Mouse (Mus musculus) intestine, embryonic 14.5 days (tissue): ENCODE data around the gene Eme2. TPM values are rescaled to one million over a fixed set of nuclear protein-coding genes. Genes with fewer than 3 reads are reported as not detected.

Source experiments
- ATAC-seq: fragments of 200-750 bp; cut with Nextera tagmentation; replicated peaks from 2 replicates; pipeline ENCODE4 v1.8.0; 2017; ENCODE audit warnings: low read depth, moderate number of reproducible peaks, moderate TSS enrichment, moderate library complexity; ENCODE audit not compliant: low FRiP score, low TSS enrichment
- DNase-seq: peaks from one replicate; pipeline ENCODE4 v3.0.0-alpha.2; 2018; ENCODE audit warnings: low spot score
- H3K27ac ChIP-seq: fragments of 300-500 bp; sonication (generic); 2 replicates; pipeline ENCODE4 v1.5.1; 2014; ENCODE audit warnings: low read depth, mild to moderate bottlenecking, control low read depth
- H3K27me3 ChIP-seq: fragments of 300-500 bp; sonication (generic); replicated peaks from 2 replicates; pipeline ENCODE4 v1.6.1; 2014; ENCODE audit warnings: low read length, control low read depth; ENCODE audit not compliant: control insufficient read depth, insufficient read depth
- H3K36me3 ChIP-seq: fragments of 300-500 bp; sonication (generic); 2 replicates; pipeline ENCODE4 v1.6.1; 2014; ENCODE audit warnings: low read length, control low read depth; ENCODE audit not compliant: control insufficient read depth, insufficient read depth
- H3K4me1 ChIP-seq: fragments of 300-500 bp; sonication (generic); replicated peaks from 2 replicates; pipeline ENCODE4 v1.6.1; 2014; ENCODE audit warnings: low read length, control low read depth, mixed read lengths; ENCODE audit not compliant: control insufficient read depth, insufficient read depth
- H3K4me2 ChIP-seq: fragments of 300-500 bp; sonication (generic); 2 replicates; pipeline ENCODE4 v1.6.1; 2014; ENCODE audit warnings: low read length
- H3K4me3 ChIP-seq: fragments of 300-500 bp; sonication (generic); 2 replicates; pipeline ENCODE4 v1.5.1; 2014; ENCODE audit warnings: low read depth, low read length, control low read depth, mixed read lengths
- H3K9ac ChIP-seq: fragments of 300-500 bp; sonication (generic); 2 replicates; pipeline ENCODE4 v1.6.1; 2014; ENCODE audit warnings: mild to moderate bottlenecking, low read length
- H3K9me3 ChIP-seq: fragments of 300-500 bp; sonication (generic); 2 replicates; pipeline ENCODE4 v1.6.1; 2016; ENCODE audit warnings: low read length, control low read depth; ENCODE audit not compliant: control insufficient read depth
- WGBS: fragments of 180-500 bp; shearing (Covaris S2); extraction: QIAGEN DNeasy Blood & Tissue Kit; methylation state at CpG from one replicate; pipeline ENCODE4 v1.1.7; 2014; 5-methylcytosine and 5-hydroxymethylcytosine counted together
- polyA plus RNA-seq: library from polyadenylated mRNA; unstranded; fragments of >200 nt; fragmentation: Nextera tagmentation; extraction: Ambion mirVana; gene quantifications from 2 replicates; pipeline ENCODE4 v1.2.1, GENCODE M21; 2014

Gene Eme2
- polyA plus RNA-seq, 1 experiment from 2014 or later = 24.1 TPM

- Histone ChIP-seq H3K4me2 (peak overlapping the region; percentile 83), H3K36me3 (peaks cover 67% of the 10 kb centered on the region), H3K4me3 (peak overlapping the region; percentile 97), H3K9me3 (no peaks in the 10 kb centered on the region), H3K9ac (peak overlapping the region; percentile 85), H3K4me1 (peaks cover 27% of the 10 kb centered on the region), H3K27me3 (no peaks in the 10 kb centered on the region), H3K27ac (peak overlapping the region; percentile 69; the same call in 1 of the 2 replicates)
- ATAC-seq = no peak
- WGBS = 11% methylated on average over 31 of the region's 31 CpGs
- no peak for DNase-seq
Observed at GRCm38 (mm10) chr17:24894061-24894994, 559 bp downstream of the Eme2 start.

DNA sequence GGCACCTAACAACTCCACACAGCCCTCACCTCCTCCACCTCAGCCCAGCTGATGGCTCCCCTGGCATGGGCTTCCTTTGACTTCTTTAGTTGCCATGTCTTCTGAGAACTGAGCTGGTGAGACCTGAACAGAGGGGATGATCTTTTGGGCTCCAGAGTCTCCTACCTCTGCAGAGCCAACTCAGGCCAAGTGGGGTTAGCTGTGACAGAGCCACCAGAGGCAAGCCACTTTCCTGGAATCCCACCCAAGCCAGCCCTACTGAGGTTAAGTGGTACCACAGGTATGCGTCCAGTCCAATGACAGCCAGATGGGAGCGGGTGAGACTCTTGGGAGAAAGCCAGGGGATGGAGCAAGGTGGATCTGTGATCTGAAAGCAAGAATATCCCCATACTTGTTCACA lies 1.6 kb downstream of the Eme2 start:
- H3K4me3 ChIP-seq = no peak overlapping the region

GRCm38 (mm10) chr17:24892785-24893184 lies 2.1 kb downstream of the Eme2 start:
- no peak for DNase-seq
- no peaks in the 10 kb centered on the region for H3K27me3 ChIP-seq
- H3K4me1 ChIP-seq = peaks cover 29% of the 10 kb centered on the region
- WGBS = 91% methylated on average over 12 of the region's 12 CpGs
- H3K27ac ChIP-seq = no peak overlapping the region
- peaks cover 57% of the 10 kb centered on the region for H3K36me3 ChIP-seq
- no peak overlapping the region for H3K9ac ChIP-seq
- no peak overlapping the region for H3K4me3 ChIP-seq
- no peak overlapping the region for H3K4me2 ChIP-seq
- H3K9me3 ChIP-seq = no peaks in the 10 kb centered on the region
- no peak for ATAC-seq

More for the DNA sequence above, 1.6 kb downstream of the Eme2 start:
- Histone ChIP-seq H3K9me3 (no peaks in the 10 kb centered on the region), H3K36me3 (peaks cover 62% of the 10 kb centered on the region), H3K27me3 (no peaks in the 10 kb centered on the region), H3K27ac (no peak overlapping the region), H3K9ac (no peak overlapping the region), H3K4me1 (peaks cover 27% of the 10 kb centered on the region), H3K4me2 (no peak overlapping the region)
- 92% methylated on average over 2 of the region's 2 CpGs for WGBS
- no peak for ATAC-seq
- no peak for DNase-seq

- Histone ChIP-seq H3K9ac (no peak overlapping the region), H3K4me3 (no peak overlapping the region), H3K4me2 (no peak overlapping the region), H3K27ac (no peak overlapping the region), H3K36me3 (peaks cover 48% of the 10 kb centered on the region), H3K27me3 (no peaks in the 10 kb centered on the region), H3K9me3 (no peaks in the 10 kb centered on the region), H3K4me1 (peaks cover 24% of the 10 kb centered on the region)
- DNase-seq = no peak
- 88% methylated on average over 12 of the region's 13 CpGs for WGBS
- no peak for ATAC-seq
Observed at GRCm38 (mm10) chr17:24891321-24891720, 3.6 kb downstream of the Eme2 start.

GRCm38 (mm10) chr17:24890151-24891092 lies 4.5 kb downstream of the Eme2 start:
- H3K27me3 ChIP-seq = no peaks in the 10 kb centered on the region
- DNase-seq (no peak), ATAC-seq (no peak)
- no peak overlapping the region for H3K27ac ChIP-seq
- no peak overlapping the region for H3K4me3 ChIP-seq
- 86% methylated on average over 19 of the region's 19 CpGs for WGBS
- H3K9me3 ChIP-seq = no peaks in the 10 kb centered on the region
- H3K4me1 ChIP-seq = peaks cover 21% of the 10 kb centered on the region
- no peak overlapping the region for H3K9ac ChIP-seq
- H3K36me3 ChIP-seq = peaks cover 48% of the 10 kb centered on the region
- no peak overlapping the region for H3K4me2 ChIP-seq

DNA sequence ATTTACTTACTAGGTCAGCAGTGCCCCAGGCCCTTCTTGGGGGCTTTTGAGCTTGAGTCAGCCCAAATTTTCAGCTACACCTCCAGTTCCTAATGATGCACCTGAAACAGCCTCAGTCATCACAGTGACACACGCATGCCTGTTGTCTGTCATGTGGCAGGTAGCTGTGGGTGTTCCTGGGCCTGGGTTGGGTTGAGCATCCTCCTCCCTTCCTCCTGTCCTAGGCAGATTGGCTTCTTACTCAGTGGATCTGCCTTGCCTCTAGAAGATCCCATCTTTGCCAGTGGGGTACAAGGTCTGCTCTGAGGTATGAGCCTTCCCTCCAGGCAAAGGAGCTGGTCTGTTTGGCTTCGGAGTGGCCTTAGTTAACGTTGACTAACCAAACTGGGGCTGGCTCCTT lies 6.0 kb downstream of the Eme2 start:
- H3K9ac ChIP-seq = no peak overlapping the region
- H3K4me1 ChIP-seq = peaks cover 18% of the 10 kb centered on the region
- peaks cover 51% of the 10 kb centered on the region for H3K36me3 ChIP-seq
- 87% methylated on average over 3 of the region's 3 CpGs for WGBS
- no peak for DNase-seq
- H3K9me3 ChIP-seq = no peaks in the 10 kb centered on the region
- H3K4me2 ChIP-seq = no peak overlapping the region
- no peak for ATAC-seq
- no peaks in the 10 kb centered on the region for H3K27me3 ChIP-seq
- H3K4me3 ChIP-seq = no peak overlapping the region
- no peak overlapping the region for H3K27ac ChIP-seq

GRCm38 (mm10) chr17:24887291-24888080 lies 7.4 kb downstream of the Eme2 start:
- peak overlapping the region; percentile 85 for H3K4me2 ChIP-seq
- no peaks in the 10 kb centered on the region for H3K27me3 ChIP-seq
- no peak overlapping the region for H3K27ac ChIP-seq
- peaks cover 54% of the 10 kb centered on the region for H3K36me3 ChIP-seq
- no peaks in the 10 kb centered on the region for H3K9me3 ChIP-seq
- WGBS = 64% methylated on average over 18 of the region's 18 CpGs
- no peak for DNase-seq
- ATAC-seq = no peak
- peak overlapping the region; percentile 62 for H3K9ac ChIP-seq
- peaks cover 16% of the 10 kb centered on the region for H3K4me1 ChIP-seq
- H3K4me3 ChIP-seq = peak overlapping the region; percentile 92

DNA sequence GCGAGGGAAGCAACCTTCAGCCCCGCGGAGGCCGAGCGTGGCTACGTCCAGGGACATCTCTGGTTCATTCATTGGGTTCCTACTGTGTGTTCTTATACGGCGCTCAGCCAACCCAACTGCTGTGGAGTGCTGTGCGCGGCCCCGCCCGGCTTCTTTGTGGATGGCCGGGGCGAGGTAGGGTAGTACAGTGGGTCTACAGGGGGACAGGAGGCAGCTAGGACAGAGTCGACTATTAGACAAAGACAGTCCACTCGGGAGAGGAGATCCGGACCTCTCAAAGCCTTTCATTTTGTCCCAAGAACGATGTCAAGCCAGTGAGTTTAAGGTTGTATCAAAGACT lies 8.0 kb downstream of the Eme2 start:
- under 1% methylated on average over 18 of the region's 18 CpGs for WGBS

More for the DNA sequence above, 8.0 kb downstream of the Eme2 start:
- ATAC-seq = peak; percentile 22
- peaks cover 53% of the 10 kb centered on the region for H3K36me3 ChIP-seq
- peaks cover 16% of the 10 kb centered on the region for H3K4me1 ChIP-seq
- H3K4me3 ChIP-seq = peak overlapping the region; percentile 92
- peak overlapping the region; percentile 38; the same call in 1 of the 2 replicates for H3K27ac ChIP-seq
- H3K4me2 ChIP-seq = peak overlapping the region; percentile 85
- H3K9ac ChIP-seq = peak overlapping the region; percentile 62
- H3K27me3 ChIP-seq = no peaks in the 10 kb centered on the region
- H3K9me3 ChIP-seq = no peaks in the 10 kb centered on the region
- DNase-seq = no peak
